Mouse (Mus musculus): ENCODE measurements around the gene Grap. TPM values are rescaled to one million over a fixed set of nuclear protein-coding genes. Genes with fewer than 3 reads are reported as not detected.
"Not testable (repeated sequence)": the region's sequence is repeated elsewhere in the genome, so short reads cannot be mapped to it uniquely, and the experiment has no call there.

The Grap gene
- polyA plus RNA-seq, 1 experiment from 2014 or later, result 11.8 TPM

DNA sequence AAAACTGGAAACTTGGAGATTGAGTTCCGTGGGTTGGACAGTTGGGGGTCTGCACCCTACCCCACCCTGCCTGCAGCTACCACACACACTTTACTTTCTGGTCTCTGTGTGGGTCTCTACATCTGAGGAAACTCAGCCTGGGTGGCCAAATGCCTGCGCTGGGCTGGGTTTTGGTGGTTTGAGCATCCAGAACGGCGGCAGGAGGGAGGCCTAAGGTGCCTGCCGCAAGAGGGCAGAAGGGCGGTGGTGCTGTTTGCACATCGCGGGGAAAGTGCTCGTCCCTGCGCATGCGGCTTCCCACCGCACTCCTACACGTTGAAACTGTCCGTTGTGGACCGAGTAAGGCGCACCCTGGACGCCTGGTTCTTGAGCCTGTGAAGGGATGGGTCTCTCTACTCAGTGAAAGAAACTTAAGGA is 32.8 kb upstream of the Grap start:
- peak overlapping the region; percentile 85 for H3K27ac ChIP-seq
- no peaks in the 10 kb centered on the region for H3K27me3 ChIP-seq (ENCODE audit: insufficient read depth, poor library complexity, severe bottlenecking)
- peaks cover 34% of the 10 kb centered on the region for H3K4me1 ChIP-seq
- no peaks in the 10 kb centered on the region for H3K36me3 ChIP-seq
- peak; percentile 91 for DNase-seq (ENCODE audit: low spot score)
- WGBS, result under 1% methylated on average over 17 of the region's 17 CpGs
- H3K4me3 ChIP-seq, result peak overlapping the region; percentile 65
- H3K9me3 ChIP-seq, result no peaks in the 10 kb centered on the region

DNA sequence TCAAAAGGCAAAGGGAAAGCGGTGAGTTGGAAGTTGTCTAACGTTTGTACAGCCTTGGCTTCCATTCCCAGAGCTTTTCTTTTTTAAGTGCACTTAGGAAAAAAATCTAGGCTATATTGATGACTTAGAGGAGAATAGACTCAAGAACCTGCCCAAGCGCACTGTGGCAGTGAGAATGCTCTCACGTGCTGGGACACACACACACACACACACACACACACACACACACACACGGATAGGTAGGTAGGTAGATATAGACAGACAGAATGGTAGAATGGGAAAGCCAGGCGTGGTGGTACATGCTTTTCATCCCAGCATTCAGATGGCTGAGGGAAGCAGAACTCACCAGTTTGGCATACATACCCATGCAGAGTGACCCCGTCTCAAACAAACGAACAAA is 32.3 kb upstream of the Grap start:
- DNase-seq (ENCODE audit: low spot score), result no peak
- Histone ChIP-seq H3K27ac (peak overlapping the region; percentile 85), H3K36me3 (no peaks in the 10 kb centered on the region), H3K4me3 (peak overlapping the region; percentile 65), H3K27me3 (ENCODE audit: insufficient read depth, poor library complexity, severe bottlenecking) (no peaks in the 10 kb centered on the region), H3K4me1 (peaks cover 29% of the 10 kb centered on the region), H3K9me3 (no peaks in the 10 kb centered on the region)
- 56% methylated on average over 8 of the region's 8 CpGs for WGBS

DNA sequence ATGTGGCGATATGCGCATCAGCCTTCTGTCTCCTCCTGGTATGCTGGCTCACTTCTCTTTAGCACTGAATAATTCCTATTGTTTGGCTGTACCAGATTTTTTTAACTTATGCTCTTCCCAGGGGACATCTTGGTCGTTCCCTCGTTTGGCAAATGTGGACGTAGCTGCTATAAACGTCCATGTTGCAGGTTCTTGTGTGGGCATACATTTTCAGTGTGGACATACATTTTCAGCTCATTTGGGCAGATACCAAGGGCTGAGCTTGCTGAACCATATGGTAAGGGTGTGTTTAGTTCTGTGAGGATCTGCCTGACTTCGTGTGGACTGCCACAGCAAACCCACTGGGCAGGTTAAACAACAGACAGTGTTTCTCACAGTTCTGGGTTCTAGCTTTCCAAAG is 27.9 kb upstream of the Grap start:
- 76% methylated on average over 7 of the region's 7 CpGs for WGBS

DNA sequence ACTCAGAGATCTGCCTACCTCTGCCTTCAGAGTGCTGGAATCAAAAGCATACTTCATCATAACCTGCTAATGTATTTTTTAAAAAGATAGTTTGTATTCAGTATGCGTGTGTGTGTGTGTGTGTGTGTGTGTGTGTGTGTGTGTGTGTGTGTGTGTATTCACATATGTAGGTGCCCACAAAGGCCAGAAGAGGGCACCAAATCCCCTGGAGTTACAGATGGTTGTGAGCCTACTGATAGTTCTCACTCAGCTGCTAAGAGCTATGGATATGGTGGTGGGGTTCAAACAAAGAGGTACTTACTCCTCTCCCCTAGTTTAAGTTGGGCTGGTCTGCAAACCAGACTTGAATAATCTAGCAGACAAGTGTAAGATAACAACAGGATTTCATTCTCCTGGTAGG is 26.6 kb upstream of the Grap start:
- H3K4me3 ChIP-seq, result no peak overlapping the region
- H3K27me3 ChIP-seq (ENCODE audit: insufficient read depth, poor library complexity, severe bottlenecking), result no peaks in the 10 kb centered on the region
- no peaks in the 10 kb centered on the region for H3K4me1 ChIP-seq
- no peak for DNase-seq (ENCODE audit: low spot score)
- 76% methylated on average over 1 of the region's 1 CpGs for WGBS
- H3K27ac ChIP-seq, result no peak overlapping the region
- no peaks in the 10 kb centered on the region for H3K36me3 ChIP-seq
- H3K9me3 ChIP-seq, result no peaks in the 10 kb centered on the region

More for the DNA sequence above, 27.9 kb upstream of the Grap start:
- no peak overlapping the region for H3K27ac ChIP-seq
- H3K27me3 ChIP-seq (ENCODE audit: insufficient read depth, poor library complexity, severe bottlenecking), result no peaks in the 10 kb centered on the region
- no peaks in the 10 kb centered on the region for H3K9me3 ChIP-seq
- peaks cover 4% of the 10 kb centered on the region for H3K4me1 ChIP-seq
- H3K36me3 ChIP-seq, result no peaks in the 10 kb centered on the region
- no peak for DNase-seq (ENCODE audit: low spot score)
- H3K4me3 ChIP-seq, result no peak overlapping the region

DNA sequence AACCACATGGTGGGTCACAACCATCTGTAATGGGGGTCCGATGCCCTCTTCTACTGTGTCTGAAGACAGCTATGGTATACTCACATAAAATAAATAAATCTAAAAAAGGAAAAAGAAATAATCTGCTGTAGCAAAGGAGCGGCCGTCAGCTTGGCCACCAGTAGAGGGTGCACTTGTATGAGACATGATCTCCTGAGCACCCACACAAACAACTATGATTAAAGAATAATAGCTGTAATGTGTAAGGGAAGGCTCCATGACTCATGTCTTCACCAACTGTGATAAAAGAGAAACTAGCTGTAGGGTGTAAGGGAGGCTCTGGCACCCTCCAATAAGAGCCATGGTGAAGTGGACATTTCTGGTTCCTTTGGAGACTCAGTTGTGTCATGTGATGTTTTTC is 23.4 kb upstream of the Grap start:
- no peak overlapping the region for H3K27ac ChIP-seq
- no peaks in the 10 kb centered on the region for H3K27me3 ChIP-seq (ENCODE audit: insufficient read depth, poor library complexity, severe bottlenecking)
- H3K4me1 ChIP-seq, result no peaks in the 10 kb centered on the region
- DNase-seq (ENCODE audit: low spot score), result no peak
- no peaks in the 10 kb centered on the region for H3K36me3 ChIP-seq
- 55% methylated on average over 3 of the region's 3 CpGs for WGBS
- H3K4me3 ChIP-seq, result no peak overlapping the region
- H3K9me3 ChIP-seq, result no peaks in the 10 kb centered on the region

DNA sequence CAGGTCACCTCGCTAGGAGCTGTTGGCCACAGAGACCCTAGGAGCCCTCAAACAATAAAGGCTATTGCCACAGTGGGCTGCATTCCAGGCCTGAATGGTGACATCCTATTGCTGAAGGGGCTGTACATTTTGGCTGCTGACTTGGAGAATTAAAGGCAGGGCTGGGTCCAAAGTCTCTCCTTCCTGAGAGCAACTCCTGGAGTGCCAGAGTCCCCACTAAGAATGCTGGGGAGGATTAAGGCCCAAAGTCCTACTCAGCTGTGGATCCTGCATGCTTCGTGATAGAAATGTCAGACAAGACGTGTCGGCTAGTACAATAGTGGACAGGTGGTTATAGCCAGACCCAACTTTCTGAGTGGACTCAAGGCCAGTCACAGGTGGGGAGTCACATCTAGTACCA is 16.8 kb upstream of the Grap start:
- H3K4me1 ChIP-seq; H3K27me3 ChIP-seq (ENCODE audit: insufficient read depth, poor library complexity, severe bottlenecking); DNase-seq (ENCODE audit: low spot score); H3K27ac ChIP-seq; H3K9me3 ChIP-seq; H3K4me3 ChIP-seq; H3K36me3 ChIP-seq: not testable (repeated sequence)
- 89% methylated on average over 4 of the region's 4 CpGs for WGBS

DNA sequence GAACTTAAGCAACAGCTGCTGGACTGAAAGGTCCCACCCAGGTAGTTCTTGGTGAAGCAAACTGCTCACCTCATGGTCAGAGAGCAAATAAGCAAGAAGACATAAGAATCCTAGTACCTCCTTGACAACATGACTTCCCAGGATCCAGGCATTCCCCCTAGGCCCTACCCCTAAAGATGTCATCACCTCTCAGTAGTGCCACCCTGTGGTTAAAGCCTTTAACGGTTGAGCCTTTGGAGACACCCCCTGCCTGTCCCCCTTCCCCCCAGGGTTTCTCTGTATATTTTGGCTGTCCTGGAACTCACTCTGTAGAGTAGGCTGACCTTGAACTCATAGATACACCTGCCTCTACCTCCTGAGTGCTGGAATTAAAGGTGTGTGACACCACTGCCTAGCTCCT is 15.7 kb upstream of the Grap start:
- H3K36me3 ChIP-seq, result no peaks in the 10 kb centered on the region
- no peaks in the 10 kb centered on the region for H3K9me3 ChIP-seq
- H3K4me3 ChIP-seq, result no peak overlapping the region
- no peak overlapping the region for H3K27ac ChIP-seq
- H3K27me3 ChIP-seq (ENCODE audit: insufficient read depth, poor library complexity, severe bottlenecking), result peaks cover 4% of the 10 kb centered on the region; the same call in 1 of the 2 replicates
- WGBS, result 39% methylated on average over 1 of the region's 1 CpGs
- no peak for DNase-seq (ENCODE audit: low spot score)
- no peaks in the 10 kb centered on the region for H3K4me1 ChIP-seq

DNA sequence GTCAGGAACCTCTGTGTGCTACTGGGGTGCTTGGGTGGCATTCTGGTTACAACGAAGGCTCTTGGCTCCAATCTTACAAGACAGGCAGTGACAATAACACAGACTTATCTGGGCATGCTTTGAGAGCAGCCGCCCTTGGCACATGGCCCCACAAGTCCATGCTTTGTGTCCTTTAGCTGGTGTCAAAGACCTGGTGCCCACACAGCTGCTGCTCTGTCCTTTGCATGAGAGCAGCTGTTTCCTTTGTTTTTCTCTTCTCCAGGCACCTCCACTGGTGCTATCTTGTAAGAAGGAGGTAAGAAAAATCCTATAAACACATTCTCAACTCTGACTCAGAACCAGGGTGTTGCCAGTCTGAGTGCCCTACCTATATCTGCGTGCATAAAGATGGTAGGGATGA is 15.2 kb upstream of the Grap start:
- WGBS, result 86% methylated on average over 3 of the region's 3 CpGs
- DNase-seq (ENCODE audit: low spot score), result no peak

DNA sequence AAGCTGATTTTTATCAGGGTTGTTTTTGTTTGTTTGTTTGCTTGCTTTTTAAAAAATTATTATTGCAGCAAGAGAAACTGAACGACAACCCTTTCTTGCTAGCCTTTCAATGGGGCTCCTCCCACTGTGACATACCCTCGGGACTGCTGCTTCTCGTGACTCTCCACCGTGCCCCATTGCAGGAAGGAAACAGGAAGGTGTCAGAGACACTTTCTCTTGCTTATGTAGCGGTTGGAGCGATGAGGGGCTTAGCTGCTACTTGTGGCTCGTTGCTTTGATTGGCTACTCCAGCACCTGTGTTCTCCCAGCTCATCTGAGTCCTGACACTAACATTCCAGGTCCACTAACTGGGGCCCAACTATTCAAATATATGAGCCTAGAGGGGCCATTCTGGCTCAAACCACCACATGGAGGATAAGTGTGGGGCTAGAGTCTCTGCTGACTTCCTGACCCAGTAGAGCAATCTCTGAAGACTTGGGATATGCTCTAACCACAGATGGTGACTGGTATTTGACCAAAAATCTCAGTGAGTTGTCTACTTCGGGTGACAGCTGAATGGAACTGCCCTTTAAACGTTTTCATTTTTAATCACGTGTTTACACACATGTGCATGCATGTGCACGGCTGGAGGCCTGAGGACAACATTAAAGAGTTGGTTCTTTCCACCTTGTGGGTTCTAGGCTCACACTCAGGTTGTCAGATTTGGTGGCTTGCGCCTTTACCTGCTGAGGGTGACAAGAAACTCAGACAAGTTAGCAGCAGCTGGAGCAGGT is 14.1 kb upstream of the Grap start:
- no peak for DNase-seq (ENCODE audit: low spot score)
- Histone ChIP-seq H3K27me3 (ENCODE audit: insufficient read depth, poor library complexity, severe bottlenecking) (peaks cover 4% of the 10 kb centered on the region; the same call in 1 of the 2 replicates), H3K27ac (no peak overlapping the region), H3K36me3 (no peaks in the 10 kb centered on the region), H3K9me3 (no peaks in the 10 kb centered on the region), H3K4me1 (no peaks in the 10 kb centered on the region), H3K4me3 (no peak overlapping the region)
- 66% methylated on average over 12 of the region's 12 CpGs for whole genome bisulfite sequencing

More for the DNA sequence above, 15.2 kb upstream of the Grap start:
- H3K4me1 ChIP-seq, result no peaks in the 10 kb centered on the region
- no peak overlapping the region for H3K4me3 ChIP-seq
- no peak overlapping the region for H3K27ac ChIP-seq
- H3K27me3 ChIP-seq (ENCODE audit: insufficient read depth, poor library complexity, severe bottlenecking), result peaks cover 4% of the 10 kb centered on the region; the same call in 1 of the 2 replicates
- no peaks in the 10 kb centered on the region for H3K36me3 ChIP-seq
- H3K9me3 ChIP-seq, result no peaks in the 10 kb centered on the region

DNA sequence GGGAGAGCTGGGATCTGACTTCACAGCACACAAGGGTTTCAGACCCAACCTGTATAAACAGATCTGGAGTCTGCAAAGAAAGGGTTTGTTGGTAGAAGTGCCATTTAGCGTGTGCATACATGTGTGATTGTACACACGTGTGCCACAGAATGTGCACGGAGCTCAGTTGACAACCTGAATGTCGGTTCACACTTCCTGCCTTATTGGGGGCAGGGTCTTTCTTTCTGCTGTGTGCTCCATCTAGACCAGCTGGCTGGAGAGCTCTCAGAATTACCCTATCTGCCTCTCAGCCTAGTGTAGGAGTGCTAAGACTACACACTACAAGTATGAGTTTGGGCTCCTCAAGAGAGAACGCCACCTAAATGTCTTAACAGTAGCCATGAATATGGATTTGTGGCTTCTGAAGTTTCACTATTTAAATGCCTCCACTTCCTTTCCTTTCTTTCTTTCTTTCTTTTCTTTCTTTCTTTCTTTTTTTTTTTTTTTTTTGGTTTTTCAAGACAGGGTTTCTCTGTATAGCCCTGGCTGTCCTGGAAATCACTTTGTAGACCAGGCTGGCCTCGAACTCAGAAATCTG is 13.4 kb upstream of the Grap start:
- no peak overlapping the region for H3K4me3 ChIP-seq
- peaks cover 4% of the 10 kb centered on the region; the same call in 1 of the 2 replicates for H3K27me3 ChIP-seq (ENCODE audit: insufficient read depth, poor library complexity, severe bottlenecking)
- whole genome bisulfite sequencing, result 86% methylated on average over 6 of the region's 6 CpGs
- H3K4me1 ChIP-seq, result no peaks in the 10 kb centered on the region
- H3K36me3 ChIP-seq, result no peaks in the 10 kb centered on the region
- no peak overlapping the region for H3K27ac ChIP-seq
- no peak for DNase-seq (ENCODE audit: low spot score)
- H3K9me3 ChIP-seq, result no peaks in the 10 kb centered on the region

DNA sequence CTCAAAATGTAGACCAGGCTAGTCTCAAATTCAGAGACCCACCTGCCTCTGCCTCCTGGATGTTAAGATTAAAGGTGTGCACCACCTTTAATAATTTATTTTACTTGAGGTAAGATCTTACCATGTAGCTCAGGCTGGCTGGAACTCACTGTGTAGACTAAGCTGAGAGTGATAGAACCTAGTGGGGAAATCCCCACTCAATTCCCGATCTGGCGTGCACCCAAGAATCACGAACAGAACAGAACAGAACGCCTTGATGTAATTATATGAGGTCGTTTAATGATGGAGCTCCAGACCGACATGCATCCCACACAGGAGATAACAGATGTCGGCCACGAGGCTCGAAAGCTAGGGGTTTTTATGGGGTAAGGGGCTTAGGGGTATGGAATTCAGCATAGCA is 12.5 kb upstream of the Grap start:
- not testable (repeated sequence) for H3K4me1 ChIP-seq; H3K9me3 ChIP-seq; DNase-seq (ENCODE audit: low spot score); H3K36me3 ChIP-seq; H3K27me3 ChIP-seq (ENCODE audit: insufficient read depth, poor library complexity, severe bottlenecking); H3K27ac ChIP-seq; H3K4me3 ChIP-seq
- WGBS, result 75% methylated on average over 9 of the region's 9 CpGs

DNA sequence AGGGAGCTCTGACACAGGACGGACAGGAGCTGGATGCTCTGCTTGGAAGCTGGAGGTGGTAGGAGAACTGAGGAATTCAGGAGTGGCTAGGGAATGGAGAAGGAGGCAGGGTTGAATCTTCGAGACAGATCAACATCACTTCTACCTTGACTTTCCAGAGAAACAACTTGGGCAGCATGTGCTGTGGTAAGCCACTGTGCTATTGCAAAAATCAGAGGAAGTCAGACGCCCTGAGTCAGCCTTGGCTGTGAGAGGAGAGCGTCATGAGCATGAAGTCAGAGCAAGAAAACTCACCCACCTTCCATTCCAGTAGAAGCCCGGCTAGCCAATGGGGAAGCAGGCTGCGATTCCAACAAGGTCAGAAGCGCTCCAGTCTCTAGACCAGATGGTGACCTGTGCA is 11.0 kb upstream of the Grap start:
- Histone ChIP-seq H3K9me3 (no peaks in the 10 kb centered on the region), H3K27me3 (ENCODE audit: insufficient read depth, poor library complexity, severe bottlenecking) (no peaks in the 10 kb centered on the region), H3K27ac (no peak overlapping the region), H3K4me3 (no peak overlapping the region), H3K4me1 (no peaks in the 10 kb centered on the region), H3K36me3 (no peaks in the 10 kb centered on the region)
- WGBS, result 73% methylated on average over 7 of the region's 7 CpGs
- no peak for DNase-seq (ENCODE audit: low spot score)

DNA sequence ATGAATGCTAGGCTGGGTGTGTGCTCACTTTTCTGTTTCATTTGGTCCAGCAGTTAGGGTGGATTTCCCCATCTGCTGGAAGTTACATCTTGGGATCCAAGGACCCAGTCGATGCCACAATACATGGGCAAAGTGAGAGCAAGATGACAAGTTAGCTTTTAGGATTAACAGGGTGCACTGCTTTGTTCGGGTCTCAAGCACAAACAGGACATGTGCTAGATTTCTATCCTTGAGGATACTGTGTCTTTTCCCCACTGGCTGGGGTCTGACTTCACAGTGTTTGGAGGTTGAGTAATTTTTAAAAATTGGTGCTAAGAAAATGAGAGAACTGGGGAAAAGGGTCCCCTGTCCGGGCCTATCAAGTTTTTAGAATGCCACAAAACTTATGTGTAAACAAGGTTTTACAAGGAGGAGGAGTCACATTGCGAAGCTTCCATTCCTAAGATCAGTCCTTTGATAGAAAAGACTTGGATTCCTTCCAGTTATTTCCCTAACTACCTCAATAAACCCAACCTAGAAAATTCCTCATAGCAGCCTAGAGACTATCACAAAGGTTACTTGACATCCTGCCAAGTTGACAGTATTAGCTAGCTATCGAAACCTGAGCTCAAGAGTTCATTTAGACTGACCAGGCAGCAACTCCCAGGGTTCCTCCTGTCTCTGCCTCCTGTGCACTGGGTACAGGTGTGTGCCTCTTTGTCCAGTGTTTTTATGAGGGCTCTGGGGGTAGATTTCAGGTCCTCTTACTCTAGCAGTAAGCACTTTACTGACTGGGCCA is 9.7 kb upstream of the Grap start:
- Histone ChIP-seq H3K4me3 (no peak overlapping the region), H3K9me3 (no peaks in the 10 kb centered on the region), H3K27ac (no peak overlapping the region), H3K36me3 (no peaks in the 10 kb centered on the region), H3K27me3 (ENCODE audit: insufficient read depth, poor library complexity, severe bottlenecking) (no peaks in the 10 kb centered on the region), H3K4me1 (no peaks in the 10 kb centered on the region; the same call in 1 of the 2 replicates)
- DNase-seq (ENCODE audit: low spot score), result no peak
- 78% methylated on average over 5 of the region's 5 CpGs for WGBS

Measured in heart, embryonic 10.5 days (tissue).